In the genomic region with DNA sequence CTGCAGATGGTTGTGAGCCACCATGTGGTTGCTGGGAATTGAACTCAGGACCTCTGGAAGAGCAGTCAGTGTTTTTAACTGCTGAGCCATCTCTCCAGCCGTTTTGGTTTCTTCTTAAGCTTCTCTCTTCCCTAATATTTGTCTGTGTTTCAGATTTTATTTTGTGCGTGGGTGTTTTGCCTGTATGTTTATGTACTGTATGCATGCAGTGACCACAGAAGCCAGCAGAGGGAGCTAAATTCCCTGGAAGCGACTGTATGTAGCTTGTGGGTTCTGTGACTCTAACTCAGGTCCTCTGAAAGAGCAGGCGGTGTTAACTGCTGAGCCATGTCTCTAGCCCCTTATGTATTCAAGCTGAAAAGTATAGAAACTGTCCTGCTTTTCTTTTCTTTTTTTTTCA, we compare ENCODE assay signal across 9 mouse cellular contexts. TPM values are rescaled to one million over a fixed set of nuclear protein-coding genes. Genes with fewer than 3 reads are reported as not detected.
DNase-seq lines count a peak whose midpoint lies in the region; ATAC-seq and TF ChIP-seq lines count a peak whose summit lies in the region.
"Had no signal": no experiment of that assay in that cellular context is flagged by ENCODE, and none has a peak within 500 bp of the region (broad histone marks: within the 10 kb centered on the region; RNA-seq: fewer than 3 reads in every experiment).

No protein-coding gene starts in this region.

- no peak overlapping the region for H3K4me2 ChIP-seq in heart, postnatal 0 days (ENCODE audit: low read depth, low read length)
- H3K4me2 ChIP-seq in heart, embryonic 12.5 days: no peak overlapping the region
- H3K4me2 ChIP-seq in liver, embryonic 11.5 days: no peak overlapping the region
- H3K4me2 ChIP-seq: midbrain, embryonic 12.5 days had no signal

- H3K9me3 ChIP-seq in heart, postnatal 0 days (replicated peaks; ENCODE audit: control insufficient read depth, low read length): no peaks in the 10 kb centered on the region
- H3K9me3 ChIP-seq in heart, embryonic 12.5 days (replicated peaks): peaks cover 3% of the 10 kb centered on the region; the same call in 1 of the 2 replicates
- H3K9me3 ChIP-seq in MEL (replicated peaks; ENCODE audit: insufficient read depth, low read length): no peaks in the 10 kb centered on the region
- no peaks in the 10 kb centered on the region for H3K9me3 ChIP-seq in liver, embryonic 11.5 days (ENCODE audit: control insufficient read depth, low read length)
- H3K9me3 ChIP-seq: midbrain, embryonic 12.5 days had no signal

- H3K4me3 ChIP-seq in heart, postnatal 0 days (ENCODE audit: low read depth, low read length): no peak overlapping the region
- H3K4me3 ChIP-seq in heart, embryonic 12.5 days: no peak overlapping the region
- H3K4me3 ChIP-seq in MEL (ENCODE audit: control insufficient read depth in 1 of 2, insufficient read depth in 1 of 2, low read depth in 2 of 2, low read length in 2 of 2): no peak overlapping the region
- H3K4me3 ChIP-seq in liver, embryonic 11.5 days (ENCODE audit: low read depth, low read length): no peak overlapping the region
- H3K4me3 ChIP-seq: midbrain, embryonic 12.5 days had no signal

- no peaks in the 10 kb centered on the region for H3K27me3 ChIP-seq in heart, postnatal 0 days (ENCODE audit: control insufficient read depth, insufficient read depth, low read length)
- H3K27me3 ChIP-seq in heart, embryonic 12.5 days (replicated peaks): no peaks in the 10 kb centered on the region
- no peaks in the 10 kb centered on the region for H3K27me3 ChIP-seq in MEL (ENCODE audit: control insufficient read depth in 1 of 2, insufficient read depth in 2 of 2, low read length in 2 of 2)
- no peaks in the 10 kb centered on the region for H3K27me3 ChIP-seq in liver, embryonic 11.5 days (replicated peaks; ENCODE audit: control insufficient read depth, insufficient read depth, low read length)

- H3K79me2 ChIP-seq in MEL (ENCODE audit: control insufficient read depth, insufficient read depth, low read length, poor library complexity): peaks cover 13% of the 10 kb centered on the region

- no peak overlapping the region for H3K9ac ChIP-seq in heart, postnatal 0 days (replicated peaks; ENCODE audit: low read depth, low read length)
- H3K9ac ChIP-seq in heart, embryonic 12.5 days: no peak overlapping the region
- no peak overlapping the region for H3K9ac ChIP-seq in MEL (ENCODE audit: control insufficient read depth, low read depth, low read length, poor library complexity, severe bottlenecking)
- no peak overlapping the region for H3K9ac ChIP-seq in liver, embryonic 11.5 days (ENCODE audit: low read depth, low read length)
- H3K9ac ChIP-seq: midbrain, embryonic 12.5 days had no signal

- WGBS in heart, postnatal 0 days: 55% methylated on average over 4 of the region's 4 CpGs
- 56% methylated on average over 4 of the region's 4 CpGs for WGBS in heart, embryonic 12.5 days
- 46% methylated on average over 4 of the region's 4 CpGs for WGBS in liver, embryonic 11.5 days

- H3K27ac ChIP-seq in heart, postnatal 0 days (ENCODE audit: low read depth): no peak overlapping the region
- no peak overlapping the region for H3K27ac ChIP-seq in heart, embryonic 12.5 days (ENCODE audit: poor library complexity, severe bottlenecking)
- no peak overlapping the region for H3K27ac ChIP-seq in MEL (ENCODE audit: control insufficient read depth, low read depth, low read length)
- H3K27ac ChIP-seq in liver, embryonic 11.5 days (ENCODE audit: low read depth, low read length): no peak overlapping the region
- H3K27ac ChIP-seq: midbrain, embryonic 12.5 days had no signal

- no peaks in the 10 kb centered on the region for H3K36me3 ChIP-seq in heart, postnatal 0 days (replicated peaks; ENCODE audit: control insufficient read depth, insufficient read depth, low read length)
- no peaks in the 10 kb centered on the region for H3K36me3 ChIP-seq in heart, embryonic 12.5 days
- peaks cover 0 to 10% of the 10 kb centered on the region in 2 experiments; a peak in 2 of 4 replicates for H3K36me3 ChIP-seq in MEL (ENCODE audit: control insufficient read depth in 1 of 2, insufficient read depth in 2 of 2, low read length in 2 of 2)
- H3K36me3 ChIP-seq in liver, embryonic 11.5 days (ENCODE audit: control insufficient read depth, insufficient read depth, low read length): no peaks in the 10 kb centered on the region
- H3K36me3 ChIP-seq: midbrain, embryonic 12.5 days had no signal

- no peak for DNase-seq in heart, postnatal 0 days (ENCODE audit: low spot score)
- DNase-seq in 3T3-L1 (ENCODE audit: low read depth, low spot score) (peak; percentile 80), MEL (ENCODE audit: low read depth, low spot score) (peak; percentile 96)
- peak; percentile 53 for DNase-seq in liver, embryonic 11.5 days (ENCODE audit: low spot score)
- DNase-seq in testis, postnatal 10 days (ENCODE audit: low spot score): no peak
- no peak for DNase-seq in right cerebral cortex, postnatal 25 days
- no peak for DNase-seq in cerebellum, adult 11-12 months

- no peak for TF ChIP-seq EP300 in heart, postnatal 0 days (IDR thresholded peaks at IDR 0.05; ENCODE audit: low read depth)
- no peak for TF ChIP-seq EP300 in MEL (IDR thresholded peaks at IDR 0.05; ENCODE audit: low read depth in 1 of 2, low read length in 2 of 2)

- peaks cover 6% of the 10 kb centered on the region; the same call in 1 of the 2 replicates for H3K4me1 ChIP-seq in heart, postnatal 0 days (ENCODE audit: control insufficient read depth, insufficient read depth)
- peaks cover 10% of the 10 kb centered on the region for H3K4me1 ChIP-seq in heart, embryonic 12.5 days (replicated peaks)
- peaks cover 3 to 5% of the 10 kb centered on the region in 2 experiments; a peak in 3 of 4 replicates for H3K4me1 ChIP-seq in MEL (ENCODE audit: control insufficient read depth in 1 of 2, insufficient read depth in 2 of 2, low read length in 2 of 2)
- no peaks in the 10 kb centered on the region; the same call in 1 of the 2 replicates for H3K4me1 ChIP-seq in liver, embryonic 11.5 days (replicated peaks; ENCODE audit: control insufficient read depth, insufficient read depth, low read length)

- TF ChIP-seq CTCF in heart, postnatal 0 days (IDR thresholded peaks at IDR 0.05; ENCODE audit: low read depth): peak; percentile 46
- peak; percentile 80 to 95 (median 91) for TF ChIP-seq CTCF in MEL (IDR thresholded peaks at IDR 0.05 in 2 of 3, conservative IDR thresholded peaks at IDR 0.05 in 1 of 3; ENCODE audit: control insufficient read depth in 1 of 3, insufficient read depth in 1 of 3, low read depth in 2 of 3, low read length in 3 of 3, poor library complexity in 1 of 3, severe bottlenecking in 1 of 3)

- TF ChIP-seq RAD21 in MEL (IDR thresholded peaks at IDR 0.05; ENCODE audit: low read depth, low read length): peak; percentile 60

- ATAC-seq in heart, postnatal 0 days (ENCODE audit: insufficient read depth, low read depth): no peak
- ATAC-seq in heart, embryonic 12.5 days (ENCODE audit: insufficient number of reproducible peaks, low FRiP score): no peak
- ATAC-seq in liver, embryonic 11.5 days (replicated peaks; ENCODE audit: low FRiP score): no peak

- no peak for TF ChIP-seq POLR2A in MEL (IDR thresholded peaks at IDR 0.05; ENCODE audit: control insufficient read depth in 1 of 2, insufficient read depth in 1 of 2, low read depth in 1 of 2, low read length in 2 of 2, poor library complexity in 1 of 2)

TF ChIP-seq in MEL, 35 proteins besides CTCF, POLR2A, EP300 and RAD21 (continues in another document):
- TF ChIP-seq HCFC1 (IDR thresholded peaks at IDR 0.05; ENCODE audit: low read depth, low read length) (0 out of 2 replicates have a peak, but pooled peaks have one; percentile 51), MAZ (IDR thresholded peaks at IDR 0.05; ENCODE audit: low read depth, low read length) (no peak), MYB (IDR thresholded peaks at IDR 0.05; ENCODE audit: low read depth, low read length) (no peak), ZKSCAN1 (IDR thresholded peaks at IDR 0.05; ENCODE audit: low read depth, low read length) (no peak), POLR2AphosphoS2 (IDR thresholded peaks at IDR 0.05; ENCODE audit: low read length) (no peak), ETS1 (IDR thresholded peaks at IDR 0.05; ENCODE audit: low read depth, low read length) (no peak), MYC (IDR thresholded peaks at IDR 0.05; ENCODE audit: low read depth, low read length) (peak; percentile 56), SIN3A (IDR thresholded peaks at IDR 0.05; ENCODE audit: low read length) (peak; percentile 70), MEF2A (IDR thresholded peaks at IDR 0.05; ENCODE audit: extremely low read depth, insufficient replicate concordance, low read depth, low read length, poor library complexity, severe bottlenecking) (no peak)

RNA-seq across cellular contexts. Expression of a gene that starts 3.4 kb away (rescaled TPM):
- 309 and 399 TPM in 2 replicates for total RNA-seq in heart, postnatal 0 days (2014; rRNA removed; ENCODE audit: low replicate concordance)
- polyA plus RNA-seq in heart, postnatal 0 days (2015; fragmentation: Nextera tagmentation; extraction: Ambion mirVana): 73.8 and 97.1 TPM in 2 replicates
- 135 and 139 TPM in 2 replicates for polyA plus RNA-seq in heart, embryonic 12.5 days (2016; fragmentation: Nextera tagmentation; extraction: Ambion mirVana)
- total RNA-seq in MEL (2012; rRNA removed): 163 and 201 TPM in 2 replicates
- 100 to 1,000 TPM in 1 of 2 experiments, not detected in 1; 129 TPM for polyA plus RNA-seq in MEL (2012; ENCODE audit: insufficient read depth in 1 of 2, insufficient read length in 2 of 2, low read depth in 1 of 2, low replicate concordance in 2 of 2, missing spikeins in 1 of 2)
- 202 and 214 TPM in 2 replicates for polyA plus RNA-seq in liver, embryonic 11.5 days (2014; fragmentation: Nextera tagmentation; extraction: Ambion mirVana)

RNA-seq across cellular contexts. Expression of a gene that starts 28.7 kb away (rescaled TPM):
- total RNA-seq in heart, postnatal 0 days (2014; rRNA removed; ENCODE audit: low replicate concordance): 2.0 TPM in 1 of 2 replicates, not detected in the other
- 0.07 and 0.84 TPM in 2 replicates for polyA plus RNA-seq in heart, postnatal 0 days (2015; fragmentation: Nextera tagmentation; extraction: Ambion mirVana)
- polyA plus RNA-seq in heart, embryonic 12.5 days (2016; fragmentation: Nextera tagmentation; extraction: Ambion mirVana): 0.22 and 0.50 TPM in 2 replicates
- total RNA-seq in MEL (2012; rRNA removed): not detected in 2 replicates
- polyA plus RNA-seq in MEL (2012; ENCODE audit: insufficient read depth in 1 of 2, insufficient read length in 2 of 2, low read depth in 1 of 2, low replicate concordance in 2 of 2, missing spikeins in 1 of 2): not detected
- polyA plus RNA-seq in liver, embryonic 11.5 days (2014; fragmentation: Nextera tagmentation; extraction: Ambion mirVana): 0.36 and 0.90 TPM in 2 replicates

RNA-seq across cellular contexts. Expression of a gene that starts 48.1 kb away (rescaled TPM):
- 16.2 and 19.1 TPM in 2 replicates for total RNA-seq in heart, postnatal 0 days (2014; rRNA removed; ENCODE audit: low replicate concordance)
- polyA plus RNA-seq in heart, postnatal 0 days (2015; fragmentation: Nextera tagmentation; extraction: Ambion mirVana): 7.0 and 8.1 TPM in 2 replicates
- polyA plus RNA-seq in heart, embryonic 12.5 days (2016; fragmentation: Nextera tagmentation; extraction: Ambion mirVana): 27.2 and 28.0 TPM in 2 replicates
- total RNA-seq in MEL (2012; rRNA removed): 24.3 and 25.8 TPM in 2 replicates
- 10 to 100 TPM in 1 of 2 experiments, not detected in 1; 70.2 TPM for polyA plus RNA-seq in MEL (2012; ENCODE audit: insufficient read depth in 1 of 2, insufficient read length in 2 of 2, low read depth in 1 of 2, low replicate concordance in 2 of 2, missing spikeins in 1 of 2)
- polyA plus RNA-seq in liver, embryonic 11.5 days (2014; fragmentation: Nextera tagmentation; extraction: Ambion mirVana): 26.5 and 27.8 TPM in 2 replicates

Comparison
In these comparisons a context has a peak if more than half of its experiments do, and no peak if none do; other contexts are left out.
1. DNase-seq: peak in 3T3-L1 (single experiment), MEL (single experiment) and liver, embryonic 11.5 days (single experiment); none in heart, postnatal 0 days (single experiment), testis, postnatal 10 days (single experiment), right cerebral cortex, postnatal 25 days (single experiment) and cerebellum, adult 11-12 months (single experiment).